Mouse (Mus musculus) kidney, adult 2 months (tissue): ENCODE measurements around the gene Hs6st1.

ENCODE experiments used
- CTCF ChIP-seq: fragments of 200-500 bp; conservative IDR thresholded peaks from 2 replicates; pipeline ENCODE4 v1.5.1; 2011; ENCODE audit warnings: low read depth, mild to moderate bottlenecking, control low read depth, low read length, moderate library complexity, mixed read lengths; ENCODE audit not compliant: insufficient read depth, insufficient read length
- POLR2A ChIP-seq: fragments of 200-500 bp; IDR thresholded peaks from one replicate; pipeline ENCODE4 v1.6.1; 2011; ENCODE audit warnings: low read depth, low read length, control low read depth

- TF ChIP-seq POLR2A: no peak
- TF ChIP-seq CTCF: no peak
These were observed 1.1 kb downstream of the Hs6st1 start for GRCm38 (mm10) chr1:36069291-36069771.
